In genomic region chr5:93046306-93046845, GRCm38 (mm10) we compare ENCODE assay signal across 29 mouse cellular contexts. TPM values are rescaled to one million over a fixed set of nuclear protein-coding genes. Genes with fewer than 3 reads are reported as not detected.
A peak's percentile ranks its signal among the peaks of the same experiment; 100 is the strongest.
DNase-seq lines count a peak whose midpoint lies in the region; ATAC-seq and TF ChIP-seq lines count a peak whose summit lies in the region.
"Had no signal": no experiment of that assay in that cellular context is flagged by ENCODE, and none has a peak within 500 bp of the region (broad histone marks: within the 10 kb centered on the region; RNA-seq: fewer than 3 reads in every experiment).

No protein-coding gene starts in this region.

- H3K4me1 ChIP-seq in liver, postnatal 0 days (ENCODE audit: insufficient read depth), result peaks cover 15% of the 10 kb centered on the region; the same call in 1 of the 2 replicates

- no peaks in the 10 kb centered on the region for H3K36me3 ChIP-seq in liver, postnatal 0 days (replicated peaks; ENCODE audit: insufficient read depth, low read length)
- H3K36me3 ChIP-seq: embryonic facial prominence, embryonic 10.5 days; embryonic facial prominence, embryonic 15.5 days; forebrain, embryonic 12.5 days; liver, embryonic 13.5 days; midbrain, embryonic 10.5 days; neural tube, embryonic 12.5 days had no signal

- no peaks in the 10 kb centered on the region for H3K9me3 ChIP-seq in liver, postnatal 0 days (ENCODE audit: low read length)
- H3K9me3 ChIP-seq: embryonic facial prominence, embryonic 10.5 days; embryonic facial prominence, embryonic 15.5 days; forebrain, embryonic 12.5 days; liver, embryonic 13.5 days; midbrain, embryonic 10.5 days; neural tube, embryonic 12.5 days had no signal

- no peak for TF ChIP-seq CTCF in liver, postnatal 0 days (IDR thresholded peaks at IDR 0.05; ENCODE audit: low read depth)

- no peak for ATAC-seq in liver, postnatal 0 days
- ATAC-seq: forebrain, postnatal 0 days; hindbrain, embryonic 16.5 days had no signal

- H3K4me2 ChIP-seq in liver, postnatal 0 days (ENCODE audit: low read depth, low read length), result peak overlapping the region; percentile 67

- intact Hi-C loops in heart, postnatal 36 days (cut with DNase I), result no loop called here
- intact Hi-C loops in gastrocnemius, postnatal 14 days (cut with DNase I; ENCODE audit: low total_unique reads), result no loop called here
- intact Hi-C loops in gastrocnemius, postnatal 36 days (cut with DNase I), result no loop called here

- peaks cover 30% of the 10 kb centered on the region for H3K27me3 ChIP-seq in liver, postnatal 0 days (ENCODE audit: insufficient read depth, low read length)

- peak; percentile 43 for DNase-seq in heart, adult 11 months
- DNase-seq in heart, postnatal 36 days, result no peak
- DNase-seq in liver, postnatal 0 days, result no peak
- DNase-seq in liver, result no peak
- peak; percentile 61 for DNase-seq in cerebellum, adult 9-11 months
- no peak for DNase-seq in gastrocnemius, postnatal 14 days
- DNase-seq in gastrocnemius, postnatal 36 days, result no peak
- DNase-seq: adrenal gland, postnatal 36 days; B cell, adult 2 months; forebrain, postnatal 0 days; gastrocnemius, postnatal 25 days; heart, adult 2 months; heart, postnatal 14 days; kidney, adult 9 months; kidney, postnatal 14 days; liver, embryonic 13.5 days; lung, embryonic 14.5 days; right cerebral cortex, adult 18-20 months; spleen, adult 18-20 months; thymus, postnatal 14 days had no signal

- no peak overlapping the region for H3K27ac ChIP-seq in liver, postnatal 0 days (ENCODE audit: low read depth)
- H3K27ac ChIP-seq: embryonic facial prominence, embryonic 10.5 days; embryonic facial prominence, embryonic 15.5 days; forebrain, embryonic 12.5 days; heart, adult 2 months; liver, embryonic 13.5 days; midbrain, embryonic 10.5 days; neural tube, embryonic 12.5 days had no signal

- H3K4me3 ChIP-seq in liver, postnatal 0 days (ENCODE audit: low read depth, low read length), result no peak overlapping the region
- H3K4me3 ChIP-seq: forebrain, embryonic 12.5 days; heart, adult 2 months; myocyte; neural tube, embryonic 12.5 days had no signal

- H3K9ac ChIP-seq in liver, postnatal 0 days (replicated peaks), result no peak overlapping the region
- H3K9ac ChIP-seq: embryonic facial prominence, embryonic 15.5 days; forebrain, embryonic 12.5 days; forebrain, postnatal 0 days; liver, embryonic 13.5 days; lung, embryonic 14.5 days; neural tube, embryonic 12.5 days had no signal

- TF ChIP-seq EP300 in liver, postnatal 0 days (IDR thresholded peaks at IDR 0.05; ENCODE audit: low read depth), result no peak

- 32% methylated on average over 5 of the region's 5 CpGs for WGBS in liver, postnatal 0 days (ENCODE audit: insufficient replicate concordance)

RNA-seq across cellular contexts. Expression of gene Sowahb, which starts 1.6 kb away (rescaled TPM):
- under 1 TPM in 1 of 2 experiments, not detected in 1; 0.08 TPM for total RNA-seq in heart, postnatal 36 days (2021)
- polyA plus RNA-seq in liver, postnatal 0 days (2015; fragmentation: Nextera tagmentation; extraction: Ambion mirVana), result 1.8 and 3.9 TPM in 2 replicates
- total RNA-seq in gastrocnemius, postnatal 14 days (2021), result not detected
- total RNA-seq in gastrocnemius, postnatal 36 days (2021), result not detected
- total RNA-seq: adrenal gland, postnatal 36 days; gastrocnemius, postnatal 25 days; heart, postnatal 14 days; megakaryocyte progenitor cell, adult 5-6 weeks had no signal
- polyA plus RNA-seq: hindbrain, embryonic 16.5 days; midbrain, postnatal 0 days; myocyte; neural tube, embryonic 12.5 days had no signal

RNA-seq across cellular contexts. Expression of gene Sept11, which starts 46.9 kb away (rescaled TPM):
- total RNA-seq in heart, postnatal 36 days (2021), result 10 to 100 TPM; 29.9 to 32.5 TPM
- polyA plus RNA-seq in liver, postnatal 0 days (2015; fragmentation: Nextera tagmentation; extraction: Ambion mirVana), result 12.1 and 12.2 TPM in 2 replicates
- total RNA-seq in gastrocnemius, postnatal 14 days (2021), result 100 to 1,000 TPM; 101 to 111 TPM
- total RNA-seq in gastrocnemius, postnatal 36 days (2021), result 10 to 100 TPM; 69.1 to 85.0 TPM

Comparison
In these comparisons a context has a peak if more than half of its experiments do, and no peak if none do; other contexts are left out.
1. DNase-seq: peak in heart, adult 11 months (single experiment) and cerebellum, adult 9-11 months (single experiment); none in heart, postnatal 36 days (0 of 2), liver, postnatal 0 days (single experiment), liver (single experiment), gastrocnemius, postnatal 14 days (single experiment) and gastrocnemius, postnatal 36 days (0 of 2).